Mouse (Mus musculus): ENCODE results near the gene Sox30. TPM values are rescaled to one million over a fixed set of nuclear protein-coding genes. Genes with fewer than 3 reads are reported as not detected.

The Sox30 gene
- polyA plus RNA-seq (2012; rRNA removed): 0.40 and 0.68 TPM in 2 replicates

DNA sequence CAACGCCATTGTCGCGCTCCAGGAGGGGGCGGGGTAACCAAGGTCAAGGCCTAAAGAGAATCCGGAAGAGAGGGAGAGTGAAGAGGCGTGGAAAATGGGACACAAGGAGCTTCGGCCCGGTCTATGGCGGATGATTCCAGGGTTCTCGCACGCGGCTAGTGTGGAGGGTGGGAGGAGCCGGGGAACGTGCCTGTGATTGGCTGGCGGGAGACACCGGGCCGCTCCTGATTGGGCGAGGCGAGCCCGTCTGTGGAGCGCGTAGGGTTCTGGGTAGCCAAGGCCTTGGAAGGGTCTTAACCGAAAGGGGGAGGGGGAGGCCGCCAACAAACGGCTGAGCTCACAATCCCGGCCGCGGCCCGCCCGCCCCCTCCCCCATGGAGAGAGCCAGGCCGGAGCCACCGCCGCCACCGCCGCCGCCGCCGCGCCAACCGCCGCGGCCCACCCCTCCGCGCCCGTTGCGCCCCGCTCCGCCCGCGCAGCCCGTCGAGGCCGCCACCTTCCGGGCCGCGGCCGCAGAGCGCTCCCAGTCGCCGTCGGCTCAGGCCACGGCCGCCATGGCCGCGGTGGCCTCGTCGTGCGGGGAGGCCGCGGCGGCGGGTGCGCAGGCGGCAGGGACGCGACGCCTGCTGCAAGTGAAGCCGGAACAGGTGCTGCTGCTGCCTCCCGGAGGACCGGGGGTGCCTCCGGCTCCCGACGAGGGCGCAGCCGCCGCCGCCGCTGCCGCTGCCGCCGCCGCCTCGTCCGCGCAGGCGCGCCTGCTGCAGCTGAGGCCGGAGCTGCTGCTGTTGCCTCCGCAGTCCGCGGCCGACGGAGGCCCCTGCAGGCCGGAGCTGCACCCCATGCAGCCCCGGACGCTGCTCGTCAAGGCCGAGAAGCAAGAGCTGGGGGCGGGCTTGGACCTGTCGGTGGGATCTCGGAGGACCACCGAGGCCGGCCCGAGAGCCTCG lies at the start of gene Sox30:
Sox30 (plus strand) TSS at position 365 of the 947 bp plus-strand sequence.

DNA sequence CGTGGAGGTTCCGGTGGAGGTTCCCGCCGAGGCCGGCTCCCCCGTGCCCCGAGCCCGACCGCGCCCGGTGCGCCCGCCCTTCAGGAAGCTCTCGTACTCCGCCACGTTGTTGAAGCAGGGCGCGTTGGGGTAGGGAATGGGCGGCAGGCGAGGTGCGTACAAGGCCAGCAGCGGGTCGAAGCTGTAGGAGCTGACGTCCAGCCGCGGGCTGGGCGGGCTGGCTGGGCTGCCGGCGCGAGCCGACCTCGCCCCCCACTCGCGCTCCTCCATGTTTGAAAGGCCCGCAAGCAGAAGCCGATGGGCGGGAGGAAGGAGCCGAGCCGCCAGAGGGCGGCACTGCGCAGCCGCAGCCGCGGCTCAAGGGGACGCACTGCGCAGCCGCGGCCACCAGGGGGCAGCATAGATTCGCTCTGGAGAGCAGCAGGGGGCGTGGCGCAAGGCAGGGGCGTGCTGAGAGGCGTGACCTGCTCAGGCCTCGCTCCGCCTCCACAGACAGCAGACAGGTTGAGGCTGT lies 35.4 kb upstream of the Sox30 start, which contains the start of gene Lsm11:
Lsm11 (minus strand) TSS at position 293 of the 514 bp plus-strand sequence.

DNA sequence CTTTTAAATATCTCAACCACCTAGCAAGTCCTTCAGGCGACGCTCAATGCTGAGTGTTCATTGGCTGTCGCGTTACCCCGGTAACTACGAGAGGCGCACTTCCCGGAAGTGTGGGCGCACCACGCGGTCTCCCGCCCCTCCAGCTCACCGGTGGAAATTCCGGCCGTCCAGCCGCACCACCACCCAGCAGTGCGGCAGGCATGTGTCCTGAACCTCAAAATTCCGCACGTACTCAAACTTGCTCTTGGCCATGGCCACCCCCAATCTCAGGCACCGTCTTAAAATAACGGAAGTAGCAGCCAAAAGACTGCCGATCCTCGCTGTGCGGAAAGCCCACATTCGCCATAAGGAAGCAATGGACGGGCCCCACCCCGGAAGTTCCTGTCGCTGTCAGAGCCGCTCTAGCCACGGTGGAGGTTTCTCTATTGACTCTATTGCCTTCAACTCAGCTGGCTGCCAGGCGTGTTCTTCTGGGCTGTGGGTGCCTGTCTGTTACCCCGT lies 24.9 kb upstream of the Sox30 start, which contains the start of gene Thg1l:
Thg1l (minus strand) TSS at position 368 of the 501 bp plus-strand sequence.

DNA sequence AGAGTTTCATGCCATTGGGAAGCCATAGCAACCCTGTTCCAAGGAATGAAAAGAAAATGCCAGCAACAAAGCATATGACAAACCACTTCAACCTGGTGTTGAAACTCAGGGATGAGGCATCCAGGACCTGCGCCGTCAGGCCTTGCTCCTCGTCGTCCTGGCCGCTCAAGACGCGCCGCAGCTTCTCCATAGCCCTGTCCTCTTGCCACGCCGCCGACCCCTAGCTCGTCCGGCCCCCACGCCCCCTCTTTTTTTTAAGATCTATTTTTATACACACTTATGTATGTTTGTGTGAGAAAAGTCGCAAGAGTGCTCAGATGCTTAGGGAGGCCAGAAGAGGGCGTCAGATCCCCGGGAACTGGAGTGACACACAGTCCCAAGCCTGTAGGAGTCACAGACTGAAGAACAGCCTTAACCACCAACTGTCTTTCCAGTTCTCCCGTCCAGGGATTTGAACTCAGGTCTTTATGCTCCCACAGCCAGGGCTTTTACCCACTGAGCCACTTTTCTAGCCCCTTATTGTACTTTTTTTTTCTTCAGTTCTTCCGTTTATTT lies 72.1 kb downstream of the Sox30 start, which contains the start of gene Gm12166:
Gm12166 (minus strand) TSS at position 217 of the 555 bp plus-strand sequence.

DNA sequence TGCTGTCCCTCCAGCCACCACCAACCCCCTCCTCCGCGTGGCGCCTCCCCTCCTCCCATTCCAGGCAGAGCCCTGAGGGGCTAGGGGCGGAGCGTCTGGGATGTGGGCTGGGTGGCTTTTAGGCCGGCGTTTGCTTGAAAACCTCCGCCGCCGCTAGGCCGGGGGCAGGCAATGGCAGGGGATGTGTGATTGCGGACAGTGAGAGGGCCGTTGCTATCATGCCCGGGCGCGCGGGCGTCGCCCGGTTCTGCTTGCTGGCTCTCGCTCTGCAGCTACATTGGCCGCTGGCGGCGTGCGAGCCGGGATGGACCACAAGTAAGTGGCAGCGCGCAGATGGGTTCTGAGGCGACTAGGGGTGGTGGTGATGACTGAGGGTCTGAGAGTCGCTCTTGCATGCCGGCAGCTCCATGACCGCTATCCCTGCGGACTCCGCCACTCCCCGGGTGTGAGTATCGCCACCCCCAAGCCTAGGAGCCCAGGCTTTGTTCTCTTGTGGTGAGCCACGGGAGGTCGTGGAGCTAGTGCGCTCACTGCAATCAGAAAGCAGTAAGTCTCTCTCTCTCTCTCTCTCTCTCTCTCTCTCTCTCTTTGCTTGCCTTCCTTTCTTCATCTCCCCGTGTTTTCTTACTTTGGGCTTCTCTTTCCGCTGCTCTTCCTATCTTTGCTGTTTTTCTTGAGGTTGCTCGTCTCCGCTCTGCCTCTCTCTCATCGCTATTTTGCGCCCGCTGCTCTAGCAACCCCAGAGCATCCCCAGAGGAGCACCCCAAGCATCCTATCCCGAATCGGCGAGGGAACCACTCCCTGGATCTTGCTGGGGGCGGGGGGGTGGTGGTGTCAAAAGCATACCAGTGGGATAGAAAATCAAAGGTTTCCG lies 76.0 kb downstream of the Sox30 start, which contains the start of gene Adam19:
Adam19 (plus strand) TSS at position 97 of the 874 bp plus-strand sequence.

Other genes starting within 250 kb of the Sox30 start
- 59.2 and 76.2 TPM in 2 replicates for gene Clint1, start 128.3 kb upstream of the Sox30 start, polyA plus RNA-seq (2012; rRNA removed)
- gene Lsm11, start 35.4 kb upstream of the Sox30 start, polyA plus RNA-seq (2012; rRNA removed): 10.3 and 14.1 TPM in 2 replicates
- gene Thg1l, start 24.8 kb upstream of the Sox30 start, polyA plus RNA-seq (2012; rRNA removed): 21.2 and 23.1 TPM in 2 replicates
- gene Gm12166, start 72.0 kb downstream of the Sox30 start, polyA plus RNA-seq (2012; rRNA removed): 3.5 and 5.2 TPM in 2 replicates
- 11.6 and 24.4 TPM in 2 replicates for gene Adam19, start 75.7 kb downstream of the Sox30 start, polyA plus RNA-seq (2012; rRNA removed)
- 0.42 and 0.99 TPM in 2 replicates for gene Nipal4, start 186.2 kb downstream of the Sox30 start, polyA plus RNA-seq (2012; rRNA removed)